Mouse (Mus musculus) cerebellum, postnatal 14 days (tissue): ENCODE results near the gene Trim38.
A peak's percentile ranks its signal among the peaks of the same experiment; 100 is the strongest.
"Not testable (repeated sequence)": the region's sequence is repeated elsewhere in the genome, so short reads cannot be mapped to it uniquely, and the experiment has no call there.

Experiments
- DNase-seq, 2 experiments: peaks; one replicate each; pipeline ENCODE4 v3.0.0; 2021; ENCODE audit warnings: mixed read lengths in 2 of 2

Gene Trim38

GRCm38 (mm10) chr13:23769613-23770012 lies at the start of gene Trim38:
Gene Trim38, plus strand, starts transcription at chr13:23769913.
- not testable (repeated sequence) for DNase-seq

GRCm38 (mm10) chr13:23724239-23724638 lies 45.5 kb upstream of the Trim38 start:
- no peak for DNase-seq

GRCm38 (mm10) chr13:23725213-23725612 lies 44.5 kb upstream of the Trim38 start:
- DNase-seq: no peak

GRCm38 (mm10) chr13:23728472-23729191 lies 41.1 kb upstream of the Trim38 start:
- DNase-seq: no peak

- DNase-seq: no peak
Measured at GRCm38 (mm10) chr13:23729192-23729525, 40.6 kb upstream of the Trim38 start.

GRCm38 (mm10) chr13:23729706-23730105 lies 40.0 kb upstream of the Trim38 start:
- DNase-seq: no peak

- no peak for DNase-seq
Measured at GRCm38 (mm10) chr13:23730479-23730878, 39.2 kb upstream of the Trim38 start.

GRCm38 (mm10) chr13:23732156-23732804 lies 37.4 kb upstream of the Trim38 start:
- DNase-seq: peak; percentile 45

- DNase-seq: no peak
Measured at GRCm38 (mm10) chr13:23737091-23737490, 32.6 kb upstream of the Trim38 start.

GRCm38 (mm10) chr13:23738041-23738440 lies 31.7 kb upstream of the Trim38 start:
- no peak for DNase-seq

- DNase-seq: peak; percentile 76 to 83
Measured at GRCm38 (mm10) chr13:23738677-23739068, 31.0 kb upstream of the Trim38 start, which contains the start of gene Hist1h1c. Gene Hist1h1c, plus strand, starts transcription at chr13:23738808.

GRCm38 (mm10) chr13:23739069-23739921 lies 30.4 kb upstream of the Trim38 start:
- DNase-seq: peak; percentile 87 to 88

GRCm38 (mm10) chr13:23739922-23740252 lies 29.8 kb upstream of the Trim38 start:
- no peak for DNase-seq

- DNase-seq: no peak
Measured at GRCm38 (mm10) chr13:23740256-23740840, 29.4 kb upstream of the Trim38 start.

GRCm38 (mm10) chr13:23740910-23741309 lies 28.8 kb upstream of the Trim38 start:
- no peak for DNase-seq

GRCm38 (mm10) chr13:23742007-23742406 lies 27.7 kb upstream of the Trim38 start:
- no peak for DNase-seq

GRCm38 (mm10) chr13:23743215-23743614 lies 26.5 kb upstream of the Trim38 start:
- no peak for DNase-seq

GRCm38 (mm10) chr13:23743963-23744362 lies 25.8 kb upstream of the Trim38 start:
- DNase-seq: no peak

- no peak for DNase-seq
Measured at GRCm38 (mm10) chr13:23744421-23745380, 25.0 kb upstream of the Trim38 start.

GRCm38 (mm10) chr13:23745381-23746161 lies 24.1 kb upstream of the Trim38 start, which contains the start of gene Hist1h3c:
Gene Hist1h3c, minus strand, starts transcription at chr13:23745602.
- peak; percentile 89 to 93 for DNase-seq
